Mouse (Mus musculus) heart, embryonic 16.5 days (tissue): Measurements from ENCODE around the gene Shox2. TPM values are rescaled to one million over a fixed set of nuclear protein-coding genes. Genes with fewer than 3 reads are reported as not detected.

Source experiments
- ATAC-seq: fragments of 200-750 bp; cut with Nextera tagmentation; replicated peaks from 2 replicates; pipeline ENCODE4 v1.8.0; 2017; ENCODE audit warnings: moderate number of reproducible peaks; ENCODE audit not compliant: insufficient read depth, low FRiP score; ENCODE audit errors: extremely low read depth
- H3K27ac ChIP-seq: fragments of 300-500 bp; sonication (generic); 2 replicates; pipeline ENCODE4 v1.5.1; 2014; ENCODE audit warnings: mild to moderate bottlenecking, low read length, control low read depth, moderate library complexity
- H3K27me3 ChIP-seq: fragments of 300-500 bp; sonication (generic); 2 replicates; pipeline ENCODE4 v1.6.1; 2014; ENCODE audit warnings: low read length, mixed read lengths; ENCODE audit not compliant: control insufficient read depth, insufficient read depth
- H3K36me3 ChIP-seq: fragments of 300-500 bp; sonication (generic); 2 replicates; pipeline ENCODE4 v1.6.1; 2014; ENCODE audit not compliant: control insufficient read depth, insufficient read depth
- H3K4me1 ChIP-seq: fragments of 300-500 bp; sonication (generic); 2 replicates; pipeline ENCODE4 v1.6.1; 2014; ENCODE audit warnings: low read length, mixed read lengths; ENCODE audit not compliant: control insufficient read depth, insufficient read depth
- H3K4me2 ChIP-seq: fragments of 300-500 bp; sonication (generic); 2 replicates; pipeline ENCODE4 v1.6.1; 2014; ENCODE audit warnings: low read depth, mild to moderate bottlenecking, control low read depth, low read length
- H3K4me3 ChIP-seq: fragments of 300-500 bp; sonication (generic); 2 replicates; pipeline ENCODE4 v1.5.1; 2014; ENCODE audit warnings: mild to moderate bottlenecking, control low read depth, low read length
- H3K9ac ChIP-seq: fragments of 300-500 bp; sonication (generic); 2 replicates; pipeline ENCODE4 v1.6.1; 2014; ENCODE audit warnings: low read length, control low read depth
- H3K9me3 ChIP-seq: fragments of 300-500 bp; sonication (generic); replicated peaks from 2 replicates; pipeline ENCODE4 v1.6.1; 2016; ENCODE audit warnings: low read length; ENCODE audit not compliant: control insufficient read depth
- WGBS: fragments of 180-500 bp; shearing (Covaris S2); extraction: QIAGEN DNeasy Blood & Tissue Kit; methylation state at CpG from one replicate; pipeline ENCODE4 v1.1.7; 2014; 5-methylcytosine and 5-hydroxymethylcytosine counted together
- polyA plus RNA-seq: library from polyadenylated mRNA; unstranded; fragments of >200 nt; fragmentation: Nextera tagmentation; extraction: Ambion mirVana; gene quantifications from 2 replicates; pipeline ENCODE4 v1.2.1, GENCODE M21; 2015

Shox2 gene
- polyA plus RNA-seq, 1 experiment from 2014 or later, result 4.4 TPM

DNA sequence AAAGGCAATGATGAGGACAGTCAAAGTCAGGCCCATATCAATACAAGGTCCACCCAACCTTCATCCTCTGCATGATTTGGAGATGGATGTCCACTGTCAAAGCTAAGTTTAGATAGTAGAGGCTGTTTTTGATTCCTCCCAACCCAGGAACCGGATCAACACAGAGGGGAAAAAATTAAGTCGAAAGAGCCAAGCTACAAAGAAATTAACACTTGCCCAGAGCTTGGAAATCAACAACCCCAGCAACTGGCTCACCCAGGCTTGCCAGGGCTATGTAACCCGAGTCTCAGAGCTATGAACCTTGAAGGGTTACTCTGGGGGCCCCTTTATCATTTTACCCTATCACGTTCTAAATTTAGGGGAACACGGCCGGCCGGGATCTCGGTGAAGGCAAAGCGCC, 2.1 kb downstream of the Shox2 start:
- 4% methylated on average over 9 of the region's 9 CpGs for WGBS
- H3K9me3 ChIP-seq, result no peaks in the 10 kb centered on the region
- no peak overlapping the region for H3K4me3 ChIP-seq
- no peaks in the 10 kb centered on the region for H3K36me3 ChIP-seq
- H3K27ac ChIP-seq, result no peak overlapping the region
- ATAC-seq, result no peak
- H3K9ac ChIP-seq, result no peak overlapping the region
- no peak overlapping the region for H3K4me2 ChIP-seq
- H3K4me1 ChIP-seq, result peaks cover 16% of the 10 kb centered on the region
- H3K27me3 ChIP-seq, result peaks cover 59% of the 10 kb centered on the region

DNA sequence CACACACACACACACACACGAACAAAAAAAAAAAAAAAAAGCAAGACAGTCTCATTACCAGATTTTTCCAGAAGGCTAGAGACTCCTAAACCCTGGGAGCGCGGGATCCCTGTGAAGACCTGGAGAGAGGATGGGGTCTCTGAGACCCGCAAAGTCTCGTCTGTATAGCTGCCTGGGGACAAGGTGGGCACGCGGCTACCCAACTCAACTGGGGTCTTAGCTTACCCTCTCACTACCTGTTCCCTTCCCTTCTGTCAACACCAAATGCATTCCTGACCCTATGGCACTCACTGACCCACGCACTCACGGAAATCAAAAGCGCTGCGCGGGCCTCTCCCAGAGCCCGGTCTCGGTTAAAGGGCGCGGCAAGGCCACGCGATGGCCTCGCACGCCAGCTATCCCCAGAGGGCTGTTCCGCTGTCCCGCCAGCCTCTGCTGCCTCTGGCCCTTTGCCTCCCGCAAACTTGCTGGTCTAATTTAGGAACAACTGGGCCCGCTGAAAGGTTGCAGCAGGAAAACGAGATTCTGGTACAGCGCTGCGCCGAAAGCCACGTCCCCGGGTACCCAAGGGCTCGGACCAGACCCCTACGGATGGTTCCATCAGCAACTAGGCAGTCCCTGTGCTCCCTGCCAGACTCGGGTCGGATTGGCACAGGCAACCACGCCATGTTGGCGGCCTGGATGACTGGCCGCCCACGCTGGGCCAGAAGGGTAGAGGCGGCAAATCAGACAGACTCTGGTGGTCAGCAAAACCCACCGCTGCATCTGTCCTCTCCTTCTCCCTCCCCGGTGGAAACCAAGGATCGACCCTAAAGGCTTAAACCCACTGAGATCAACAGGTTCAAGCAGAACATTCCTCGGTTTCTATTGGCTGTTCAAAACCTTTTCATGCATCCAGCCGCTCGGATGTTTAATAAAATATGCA, 2.9 kb downstream of the Shox2 start:
- Histone ChIP-seq H3K27me3 (peaks cover 63% of the 10 kb centered on the region), H3K4me2 (peak overlapping the region; percentile 44), H3K9me3 (no peaks in the 10 kb centered on the region), H3K4me3 (peak overlapping the region; percentile 38), H3K9ac (no peak overlapping the region), H3K4me1 (peaks cover 16% of the 10 kb centered on the region), H3K27ac (no peak overlapping the region), H3K36me3 (no peaks in the 10 kb centered on the region)
- ATAC-seq, result no peak
- 3% methylated on average over 45 of the region's 45 CpGs for WGBS

DNA sequence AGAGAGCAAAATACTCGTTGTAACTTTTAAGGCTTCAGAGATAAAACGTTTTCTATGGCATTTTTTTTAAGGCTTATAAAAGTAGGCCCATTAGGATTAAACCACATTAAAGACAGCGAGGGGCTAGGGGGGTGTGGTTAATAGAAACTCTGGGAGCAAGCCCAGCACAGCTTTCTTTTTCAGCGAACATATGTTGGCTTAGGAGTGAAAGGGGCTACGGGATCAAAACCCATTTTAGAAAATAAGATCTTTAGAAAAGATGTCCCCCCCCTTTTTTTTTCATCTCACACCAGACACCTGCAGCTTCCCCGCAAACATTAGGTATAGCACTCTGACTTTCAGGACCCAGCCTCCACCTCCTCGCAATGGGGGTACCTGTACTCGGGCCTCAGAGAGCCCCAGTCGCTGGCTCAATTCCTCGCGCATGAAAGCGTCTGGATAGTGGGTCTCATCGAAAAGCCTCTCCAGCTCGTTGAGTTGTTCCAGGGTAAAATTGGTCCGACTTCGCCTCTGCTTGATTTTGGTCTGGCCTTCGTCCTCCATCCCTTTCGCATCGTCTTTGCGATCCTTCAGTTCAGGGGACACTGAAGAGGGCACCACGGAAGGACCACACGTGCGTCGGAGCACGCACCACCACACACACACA, 3.6 kb downstream of the Shox2 start:
- Histone ChIP-seq H3K9me3 (no peaks in the 10 kb centered on the region), H3K27ac (no peak overlapping the region), H3K4me2 (no peak overlapping the region), H3K36me3 (no peaks in the 10 kb centered on the region), H3K4me3 (no peak overlapping the region), H3K27me3 (peaks cover 69% of the 10 kb centered on the region), H3K4me1 (peaks cover 21% of the 10 kb centered on the region), H3K9ac (no peak overlapping the region)
- WGBS, result 7% methylated on average over 25 of the region's 25 CpGs
- ATAC-seq, result no peak

DNA sequence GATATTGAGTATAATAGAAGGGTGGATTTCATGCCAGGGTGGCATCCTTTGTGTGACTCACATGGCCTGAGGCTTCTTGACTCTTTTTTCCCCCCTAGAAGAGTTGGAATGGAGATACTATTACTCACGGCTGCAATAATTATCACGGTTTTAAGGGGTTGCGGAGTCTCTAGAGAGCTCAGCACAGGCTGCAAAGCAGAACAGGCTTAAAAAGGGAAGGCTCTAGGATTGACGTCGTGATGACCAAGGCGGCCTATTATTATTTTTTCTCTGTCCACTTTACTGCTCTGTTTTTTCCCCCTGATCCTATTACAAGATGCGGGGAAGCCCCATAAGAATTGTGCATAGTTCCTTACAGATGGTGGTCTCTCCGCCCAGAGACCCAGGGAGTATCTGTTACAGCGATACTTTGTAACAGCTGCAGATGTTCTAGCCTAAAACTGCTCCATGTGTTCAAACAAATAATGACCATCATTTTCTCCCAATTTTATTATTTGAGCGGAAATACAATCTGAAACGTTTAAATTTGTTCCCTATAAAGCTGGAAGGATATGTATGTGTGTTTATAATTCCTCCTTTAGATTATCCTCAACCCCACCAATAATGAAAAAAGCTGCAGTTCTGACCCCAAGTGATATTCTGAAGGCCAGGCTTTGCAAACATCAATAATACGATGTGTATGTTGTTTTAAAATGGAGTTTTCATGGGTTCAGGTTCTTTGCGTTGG, 4.5 kb downstream of the Shox2 start:
- Histone ChIP-seq H3K4me3 (no peak overlapping the region), H3K9ac (no peak overlapping the region), H3K36me3 (no peaks in the 10 kb centered on the region), H3K9me3 (no peaks in the 10 kb centered on the region), H3K4me1 (peaks cover 16% of the 10 kb centered on the region), H3K27ac (no peak overlapping the region), H3K4me2 (no peak overlapping the region), H3K27me3 (peaks cover 68% of the 10 kb centered on the region)
- 11% methylated on average over 13 of the region's 13 CpGs for WGBS
- ATAC-seq, result no peak

DNA sequence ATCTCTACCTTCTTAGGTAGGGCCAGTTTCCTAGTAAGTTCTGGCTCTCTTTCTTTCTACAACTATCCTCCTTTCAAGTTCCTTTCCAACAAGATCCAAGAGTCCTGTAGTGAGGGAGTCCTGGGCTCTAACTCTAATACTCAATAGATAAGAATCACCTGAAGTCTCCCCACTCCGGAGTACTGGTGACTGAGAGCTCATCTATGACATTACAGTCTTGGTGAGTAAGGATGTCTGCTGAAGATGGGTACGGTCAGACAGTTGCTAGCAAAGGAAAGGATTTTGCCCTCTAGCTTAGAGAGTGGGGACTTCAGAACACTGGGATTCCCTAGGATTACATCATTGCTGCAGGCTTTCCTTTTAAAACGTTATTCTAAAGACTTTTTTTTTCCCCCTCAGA, 7.1 kb downstream of the Shox2 start:
- no peak overlapping the region for H3K27ac ChIP-seq
- no peak overlapping the region for H3K4me3 ChIP-seq
- ATAC-seq, result no peak
- H3K9me3 ChIP-seq, result no peaks in the 10 kb centered on the region
- peaks cover 75% of the 10 kb centered on the region for H3K27me3 ChIP-seq
- no peak overlapping the region for H3K4me2 ChIP-seq
- H3K9ac ChIP-seq, result no peak overlapping the region
- H3K36me3 ChIP-seq, result no peaks in the 10 kb centered on the region
- WGBS, result 19% methylated on average over 3 of the region's 3 CpGs
- peaks cover 10% of the 10 kb centered on the region for H3K4me1 ChIP-seq

DNA sequence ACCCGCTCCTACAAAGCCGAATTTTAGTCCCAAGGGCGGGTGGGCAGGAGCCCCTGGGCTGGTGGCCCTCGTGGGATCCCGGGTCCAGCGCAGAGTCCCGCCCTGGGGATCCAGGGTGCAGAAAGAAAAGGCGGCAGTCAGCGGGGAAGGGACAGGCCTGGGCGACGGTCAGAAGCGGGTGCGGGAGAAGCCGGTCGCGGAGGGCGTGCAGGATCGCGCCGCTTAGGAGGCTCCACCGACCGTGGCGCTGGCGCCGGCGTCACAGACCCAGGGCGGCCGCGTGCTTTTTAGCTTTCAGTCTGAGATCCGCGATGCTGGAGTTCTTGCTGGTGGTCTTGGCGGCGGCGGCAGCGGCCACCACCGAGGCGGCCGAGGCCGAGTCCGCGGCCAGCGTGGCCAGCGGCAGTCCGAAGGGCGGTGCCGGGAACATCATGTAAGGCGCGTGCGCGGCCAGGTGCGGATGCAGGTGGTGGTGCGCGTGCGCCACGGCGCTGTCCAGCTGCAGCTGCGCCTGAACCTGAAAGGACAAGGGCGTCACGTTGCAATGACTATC, 8.1 kb downstream of the Shox2 start:
- ATAC-seq, result no peak; the same call in 1 of the 2 replicates
- no peaks in the 10 kb centered on the region for H3K36me3 ChIP-seq
- peaks cover 70% of the 10 kb centered on the region for H3K27me3 ChIP-seq
- no peaks in the 10 kb centered on the region for H3K9me3 ChIP-seq
- 2% methylated on average over 59 of the region's 59 CpGs for WGBS
- H3K9ac ChIP-seq, result peak overlapping the region; percentile 41; the same call in 1 of the 2 replicates
- peaks cover 8% of the 10 kb centered on the region for H3K4me1 ChIP-seq
- H3K27ac ChIP-seq, result no peak overlapping the region
- H3K4me2 ChIP-seq, result peak overlapping the region; percentile 84
- H3K4me3 ChIP-seq, result peak overlapping the region; percentile 63

DNA sequence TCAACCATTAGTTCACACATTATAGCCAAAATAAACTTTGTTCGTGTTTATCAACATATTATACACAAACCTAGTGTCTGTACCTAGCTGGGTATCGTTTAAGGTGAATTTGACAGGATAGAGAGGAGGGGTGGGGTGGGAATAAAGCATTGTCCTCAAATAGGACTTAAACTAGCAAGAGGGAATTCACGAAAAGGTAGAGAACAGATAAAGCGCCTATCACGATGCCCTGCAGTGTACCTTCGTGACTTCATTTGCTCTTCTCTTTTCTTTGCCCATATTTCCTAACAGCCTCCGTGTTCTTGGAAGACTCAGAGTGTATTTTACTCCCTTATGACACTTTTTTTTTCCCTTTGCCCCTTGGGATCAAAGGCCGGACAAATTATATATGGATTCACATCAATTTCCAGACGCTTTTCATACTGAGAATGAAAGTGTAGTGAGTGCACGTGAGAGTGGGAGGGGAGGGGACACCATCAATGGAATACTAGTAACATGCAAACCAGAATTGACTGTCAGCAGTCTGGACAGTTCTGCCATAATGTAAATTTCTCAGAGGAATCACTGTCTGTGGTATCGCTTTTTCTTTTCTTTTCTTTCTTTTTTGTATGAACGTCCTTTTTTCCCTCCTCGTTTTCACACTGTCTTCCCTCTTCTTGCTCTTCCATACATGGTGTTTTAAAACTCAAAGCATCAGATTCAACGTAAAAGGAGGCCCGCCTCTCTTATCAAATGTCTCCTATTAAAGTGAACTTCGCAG, 9.2 kb downstream of the Shox2 start:
- Histone ChIP-seq H3K4me3 (no peak overlapping the region), H3K9me3 (no peaks in the 10 kb centered on the region), H3K36me3 (no peaks in the 10 kb centered on the region), H3K27ac (no peak overlapping the region), H3K9ac (no peak overlapping the region), H3K4me1 (peaks cover 8% of the 10 kb centered on the region), H3K27me3 (peaks cover 68% of the 10 kb centered on the region), H3K4me2 (no peak overlapping the region)
- no peak for ATAC-seq
- WGBS, result 9% methylated on average over 16 of the region's 16 CpGs

DNA sequence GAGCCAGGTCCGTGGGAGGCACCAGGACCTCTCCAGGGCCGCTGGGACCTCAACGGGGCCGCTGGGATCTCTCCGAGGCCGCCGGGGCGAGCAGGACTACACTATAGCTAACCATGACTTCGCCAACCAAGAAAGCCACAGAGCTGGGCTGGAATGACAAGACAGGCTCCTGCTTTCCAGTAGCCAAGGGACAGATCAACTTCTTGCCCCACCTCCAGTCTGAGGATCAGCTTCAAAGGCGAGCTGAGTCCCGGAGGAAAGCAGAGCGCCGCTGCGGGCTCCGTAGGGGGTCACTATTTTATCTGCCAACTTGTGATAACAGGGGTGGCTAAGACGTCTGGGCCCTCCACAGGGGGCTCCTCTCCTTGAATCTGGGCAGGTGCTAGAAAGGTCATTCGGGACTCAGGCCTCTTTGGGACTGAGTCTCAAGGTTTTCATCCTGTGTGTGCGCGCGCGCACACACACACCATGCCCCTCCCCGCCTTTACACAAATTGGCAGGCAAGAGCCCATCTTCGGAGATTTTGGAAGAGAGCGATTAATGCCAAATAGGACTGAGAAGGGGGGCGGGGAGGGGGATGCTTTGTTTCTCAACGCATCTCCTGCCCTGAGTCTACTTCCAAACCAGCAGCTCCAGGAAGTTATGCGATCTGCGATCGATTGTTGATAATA, 10.8 kb downstream of the Shox2 start:
- Histone ChIP-seq H3K27ac (no peak overlapping the region), H3K36me3 (no peaks in the 10 kb centered on the region), H3K9me3 (no peaks in the 10 kb centered on the region), H3K4me2 (peak overlapping the region; percentile 21; the same call in 1 of the 2 replicates), H3K4me3 (peak overlapping the region; percentile 25), H3K4me1 (peaks cover 8% of the 10 kb centered on the region), H3K27me3 (peaks cover 61% of the 10 kb centered on the region), H3K9ac (no peak overlapping the region)
- no peak for ATAC-seq
- WGBS, result 5% methylated on average over 29 of the region's 29 CpGs
